Mouse (Mus musculus): Measurements from ENCODE around the gene Polr2l.

DNA sequence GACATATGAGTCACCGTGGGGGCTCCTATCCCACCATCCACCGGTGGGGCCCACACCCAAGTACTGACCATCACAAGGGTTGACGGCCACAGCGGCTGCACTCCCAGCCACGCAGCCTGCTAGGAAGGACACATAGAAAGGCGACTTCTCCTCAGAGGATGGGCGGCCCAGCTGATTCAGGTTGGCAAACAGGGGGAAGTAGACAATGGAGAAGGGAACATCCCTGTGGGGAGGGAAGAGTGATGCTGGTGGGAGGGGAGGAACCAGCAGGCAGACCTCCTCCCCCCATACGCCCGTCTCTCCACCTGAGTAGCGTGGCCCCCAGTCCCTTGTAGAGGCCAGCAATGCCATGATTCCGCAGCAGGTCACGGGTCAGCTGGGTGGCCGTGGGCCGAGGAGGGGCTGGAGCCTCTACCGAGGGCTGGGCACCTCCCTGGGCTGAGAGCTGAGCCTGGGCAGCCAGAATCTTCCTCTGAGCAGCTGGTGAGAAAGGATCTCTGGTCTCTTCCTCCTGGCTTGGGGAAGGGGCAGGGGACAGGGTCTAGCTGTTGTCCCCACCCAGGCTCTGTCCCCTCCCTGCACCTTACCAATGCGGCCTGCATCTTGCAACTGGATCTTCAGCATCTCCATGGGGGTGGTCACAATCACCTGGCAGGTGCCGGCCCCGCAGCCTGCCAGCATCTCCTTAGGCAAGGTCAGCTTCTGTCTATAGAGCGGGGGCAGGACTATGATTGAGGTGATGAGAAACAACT lies 43.3 kb downstream of the Polr2l start:
- no peak for TF ChIP-seq POLR2A (IDR thresholded peaks at IDR 0.05; ENCODE audit: borderline replicate concordance, extremely low read depth, insufficient read depth, insufficient read length, poor library complexity, severe bottlenecking)
- no peak for TF ChIP-seq CTCF (IDR thresholded peaks at IDR 0.05; ENCODE audit: borderline replicate concordance, extremely low read depth, insufficient read depth, insufficient read length)
